Mouse (Mus musculus): ENCODE results near the gene Cul9. TPM values are rescaled to one million over a fixed set of nuclear protein-coding genes. Genes with fewer than 3 reads are reported as not detected.

The Cul9 gene
- polyA plus RNA-seq, 1 experiment from 2014 or later, result 1.1 TPM

- Histone ChIP-seq H3K4me3 (ENCODE audit: low read depth, low read length) (no peak overlapping the region), H3K4me1 (replicated peaks; ENCODE audit: control insufficient read depth, insufficient read depth, low read length) (peaks cover 38% of the 10 kb centered on the region), H3K9me3 (ENCODE audit: control insufficient read depth, low read length) (no peaks in the 10 kb centered on the region), H3K27ac (ENCODE audit: low read depth, low read length) (no peak overlapping the region), H3K27me3 (replicated peaks; ENCODE audit: control insufficient read depth, insufficient read depth, low read length) (peaks cover 11% of the 10 kb centered on the region), H3K4me2 (no peak overlapping the region), H3K9ac (ENCODE audit: low read depth, low read length) (no peak overlapping the region), H3K36me3 (ENCODE audit: control insufficient read depth, insufficient read depth, low read length) (peaks cover 27% of the 10 kb centered on the region)
- ATAC-seq (replicated peaks; ENCODE audit: low FRiP score) (no peak), DNase-seq (ENCODE audit: low spot score) (no peak)
- WGBS, result 92% methylated on average over 6 of the region's 6 CpGs
Measured at GRCm38 (mm10) chr17:46551369-46551768, 5.2 kb upstream of the Cul9 start.

DNA sequence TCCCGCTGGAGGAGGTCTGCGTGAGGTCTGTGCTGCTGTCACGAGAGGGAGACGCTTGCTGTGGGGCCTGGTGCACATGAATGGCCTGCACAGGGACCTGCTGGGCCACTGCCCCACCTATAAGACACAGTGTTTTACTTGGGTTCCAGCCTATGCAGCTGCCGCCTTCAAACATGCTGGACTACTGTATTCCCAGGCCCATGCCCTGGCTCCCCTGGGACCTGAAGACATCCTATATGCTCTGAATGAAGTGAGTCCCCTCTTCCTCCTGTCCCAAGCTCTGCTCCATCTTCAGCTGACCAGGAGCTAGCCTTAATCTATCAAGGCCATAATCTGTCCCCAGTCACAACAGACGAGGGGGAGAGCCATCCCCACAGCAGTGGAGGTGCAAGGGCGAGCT is 4.7 kb upstream of the Cul9 start:
- H3K4me3 ChIP-seq (ENCODE audit: low read depth, low read length), result no peak overlapping the region
- peaks cover 27% of the 10 kb centered on the region for H3K36me3 ChIP-seq (ENCODE audit: control insufficient read depth, insufficient read depth, low read length)
- H3K4me2 ChIP-seq, result no peak overlapping the region
- WGBS, result 87% methylated on average over 7 of the region's 7 CpGs
- no peak for DNase-seq (ENCODE audit: low spot score)
- no peak overlapping the region for H3K9ac ChIP-seq (ENCODE audit: low read depth, low read length)
- H3K9me3 ChIP-seq (ENCODE audit: control insufficient read depth, low read length), result no peaks in the 10 kb centered on the region
- no peak for ATAC-seq (replicated peaks; ENCODE audit: low FRiP score)
- peaks cover 41% of the 10 kb centered on the region for H3K4me1 ChIP-seq (replicated peaks; ENCODE audit: control insufficient read depth, insufficient read depth, low read length)
- no peak overlapping the region for H3K27ac ChIP-seq (ENCODE audit: low read depth, low read length)
- peaks cover 16% of the 10 kb centered on the region for H3K27me3 ChIP-seq (replicated peaks; ENCODE audit: control insufficient read depth, insufficient read depth, low read length)

GRCm38 (mm10) chr17:46549642-46550041 is 3.5 kb upstream of the Cul9 start:
- Histone ChIP-seq H3K27me3 (replicated peaks; ENCODE audit: control insufficient read depth, insufficient read depth, low read length) (peaks cover 29% of the 10 kb centered on the region), H3K27ac (ENCODE audit: low read depth, low read length) (no peak overlapping the region), H3K4me1 (replicated peaks; ENCODE audit: control insufficient read depth, insufficient read depth, low read length) (peaks cover 42% of the 10 kb centered on the region), H3K9me3 (ENCODE audit: control insufficient read depth, low read length) (no peaks in the 10 kb centered on the region), H3K36me3 (ENCODE audit: control insufficient read depth, insufficient read depth, low read length) (peaks cover 27% of the 10 kb centered on the region), H3K9ac (ENCODE audit: low read depth, low read length) (no peak overlapping the region), H3K4me2 (no peak overlapping the region), H3K4me3 (ENCODE audit: low read depth, low read length) (no peak overlapping the region)
- 0 out of 2 replicates have a peak, but pooled peaks have one; percentile 6 for ATAC-seq (replicated peaks; ENCODE audit: low FRiP score)
- WGBS, result 91% methylated on average over 9 of the region's 9 CpGs
- no peak for DNase-seq (ENCODE audit: low spot score)

GRCm38 (mm10) chr17:46549193-46549592 is 3.0 kb upstream of the Cul9 start:
- no peaks in the 10 kb centered on the region for H3K9me3 ChIP-seq (ENCODE audit: control insufficient read depth, low read length)
- H3K27ac ChIP-seq (ENCODE audit: low read depth, low read length), result no peak overlapping the region
- ATAC-seq (replicated peaks; ENCODE audit: low FRiP score) (0 out of 2 replicates have a peak, but pooled peaks have one; percentile 38), DNase-seq (ENCODE audit: low spot score) (no peak)
- H3K27me3 ChIP-seq (replicated peaks; ENCODE audit: control insufficient read depth, insufficient read depth, low read length), result peaks cover 32% of the 10 kb centered on the region
- H3K4me3 ChIP-seq (ENCODE audit: low read depth, low read length), result no peak overlapping the region
- no peak overlapping the region for H3K4me2 ChIP-seq
- H3K4me1 ChIP-seq (replicated peaks; ENCODE audit: control insufficient read depth, insufficient read depth, low read length), result peaks cover 37% of the 10 kb centered on the region
- no peak overlapping the region for H3K9ac ChIP-seq (ENCODE audit: low read depth, low read length)
- H3K36me3 ChIP-seq (ENCODE audit: control insufficient read depth, insufficient read depth, low read length), result peaks cover 27% of the 10 kb centered on the region
- 44% methylated on average over 8 of the region's 8 CpGs for WGBS

GRCm38 (mm10) chr17:46548741-46549140 is 2.6 kb upstream of the Cul9 start:
- Histone ChIP-seq H3K27me3 (replicated peaks; ENCODE audit: control insufficient read depth, insufficient read depth, low read length) (peaks cover 32% of the 10 kb centered on the region), H3K4me3 (ENCODE audit: low read depth, low read length) (no peak overlapping the region), H3K9ac (ENCODE audit: low read depth, low read length) (no peak overlapping the region), H3K4me2 (no peak overlapping the region), H3K4me1 (replicated peaks; ENCODE audit: control insufficient read depth, insufficient read depth, low read length) (peaks cover 33% of the 10 kb centered on the region), H3K9me3 (ENCODE audit: control insufficient read depth, low read length) (no peaks in the 10 kb centered on the region), H3K36me3 (ENCODE audit: control insufficient read depth, insufficient read depth, low read length) (peaks cover 27% of the 10 kb centered on the region), H3K27ac (ENCODE audit: low read depth, low read length) (no peak overlapping the region)
- 75% methylated on average over 11 of the region's 11 CpGs for WGBS
- ATAC-seq (replicated peaks; ENCODE audit: low FRiP score) (no peak), DNase-seq (ENCODE audit: low spot score) (no peak)

DNA sequence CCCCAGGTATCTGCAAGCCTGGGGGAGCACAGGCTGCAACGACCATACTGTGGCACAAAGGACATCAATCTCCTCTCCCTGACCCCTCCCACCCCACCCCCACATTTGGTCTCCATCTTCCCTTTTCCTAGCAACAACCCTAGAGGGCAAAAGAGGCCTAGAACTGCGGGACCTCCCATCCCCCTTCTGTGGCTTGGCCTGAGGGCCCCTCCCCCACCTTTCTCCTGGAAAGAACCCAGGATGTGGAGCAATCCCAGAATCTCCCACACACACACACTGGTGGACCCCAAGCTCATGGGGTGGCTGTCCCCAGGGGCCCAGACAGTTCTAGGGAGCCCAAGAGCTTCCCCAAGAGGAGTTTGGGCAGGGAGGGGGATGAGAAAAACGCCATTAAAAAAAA is 1.7 kb upstream of the Cul9 start:
- Histone ChIP-seq H3K4me2 (no peak overlapping the region), H3K36me3 (ENCODE audit: control insufficient read depth, insufficient read depth, low read length) (peaks cover 27% of the 10 kb centered on the region), H3K4me3 (ENCODE audit: low read depth, low read length) (no peak overlapping the region), H3K9me3 (ENCODE audit: control insufficient read depth, low read length) (no peaks in the 10 kb centered on the region), H3K27me3 (replicated peaks; ENCODE audit: control insufficient read depth, insufficient read depth, low read length) (peaks cover 36% of the 10 kb centered on the region), H3K27ac (ENCODE audit: low read depth, low read length) (no peak overlapping the region), H3K9ac (ENCODE audit: low read depth, low read length) (no peak overlapping the region), H3K4me1 (replicated peaks; ENCODE audit: control insufficient read depth, insufficient read depth, low read length) (peaks cover 25% of the 10 kb centered on the region)
- 25% methylated on average over 3 of the region's 3 CpGs for WGBS
- DNase-seq (ENCODE audit: low spot score) (no peak), ATAC-seq (replicated peaks; ENCODE audit: low FRiP score) (no peak)

- H3K4me2 ChIP-seq, result no peak overlapping the region; the same call in 1 of the 2 replicates
- 23% methylated on average over 8 of the region's 8 CpGs for WGBS
- H3K4me3 ChIP-seq (ENCODE audit: low read depth, low read length), result no peak overlapping the region
- ATAC-seq (replicated peaks; ENCODE audit: low FRiP score) (no peak), DNase-seq (ENCODE audit: low spot score) (no peak)
- H3K27ac ChIP-seq (ENCODE audit: low read depth, low read length), result no peak overlapping the region
- peaks cover 20% of the 10 kb centered on the region for H3K4me1 ChIP-seq (replicated peaks; ENCODE audit: control insufficient read depth, insufficient read depth, low read length)
- no peaks in the 10 kb centered on the region for H3K9me3 ChIP-seq (ENCODE audit: control insufficient read depth, low read length)
- H3K9ac ChIP-seq (ENCODE audit: low read depth, low read length), result no peak overlapping the region
- H3K36me3 ChIP-seq (ENCODE audit: control insufficient read depth, insufficient read depth, low read length), result peaks cover 27% of the 10 kb centered on the region
- peaks cover 36% of the 10 kb centered on the region for H3K27me3 ChIP-seq (replicated peaks; ENCODE audit: control insufficient read depth, insufficient read depth, low read length)
Measured at GRCm38 (mm10) chr17:46546995-46547394, 807 bp upstream of the Cul9 start.

- Histone ChIP-seq H3K4me1 (replicated peaks; ENCODE audit: control insufficient read depth, insufficient read depth, low read length) (peaks cover 20% of the 10 kb centered on the region), H3K27ac (ENCODE audit: low read depth, low read length) (no peak overlapping the region), H3K4me3 (ENCODE audit: low read depth, low read length) (peak overlapping the region; percentile 49), H3K36me3 (ENCODE audit: control insufficient read depth, insufficient read depth, low read length) (peaks cover 25% of the 10 kb centered on the region), H3K9me3 (ENCODE audit: control insufficient read depth, low read length) (no peaks in the 10 kb centered on the region), H3K9ac (ENCODE audit: low read depth, low read length) (peak overlapping the region; percentile 44; the same call in 1 of the 2 replicates), H3K4me2 (peak overlapping the region; percentile 75), H3K27me3 (replicated peaks; ENCODE audit: control insufficient read depth, insufficient read depth, low read length) (peaks cover 36% of the 10 kb centered on the region)
- ATAC-seq (replicated peaks; ENCODE audit: low FRiP score), result no peak
- WGBS, result 23% methylated on average over 7 of the region's 7 CpGs
- no peak for DNase-seq (ENCODE audit: low spot score)
Measured at GRCm38 (mm10) chr17:46546591-46546990, 403 bp upstream of the Cul9 start.

- no peak for ATAC-seq (replicated peaks; ENCODE audit: low FRiP score)
- H3K27me3 ChIP-seq (replicated peaks; ENCODE audit: control insufficient read depth, insufficient read depth, low read length), result peaks cover 50% of the 10 kb centered on the region
Measured at GRCm38 (mm10) chr17:46543661-46544060, 2.5 kb downstream of the Cul9 start.

More at GRCm38 (mm10) chr17:46543661-46544060, 2.5 kb downstream of the Cul9 start:
- WGBS, result 84% methylated on average over 12 of the region's 12 CpGs
- Histone ChIP-seq H3K27ac (ENCODE audit: low read depth, low read length) (no peak overlapping the region), H3K9me3 (ENCODE audit: control insufficient read depth, low read length) (no peaks in the 10 kb centered on the region), H3K9ac (ENCODE audit: low read depth, low read length) (no peak overlapping the region), H3K36me3 (ENCODE audit: control insufficient read depth, insufficient read depth, low read length) (peaks cover 4% of the 10 kb centered on the region), H3K4me2 (no peak overlapping the region), H3K4me1 (replicated peaks; ENCODE audit: control insufficient read depth, insufficient read depth, low read length) (peaks cover 20% of the 10 kb centered on the region), H3K4me3 (ENCODE audit: low read depth, low read length) (no peak overlapping the region)
- no peak for DNase-seq (ENCODE audit: low spot score)
